Mouse (Mus musculus) spleen, postnatal 36 days (tissue): Measurements from ENCODE around the gene Snupn.
A peak's percentile ranks its signal among the peaks of the same experiment; 100 is the strongest.

Source experiments
- DNase-seq, 2 experiments: peaks; one replicate each; pipeline ENCODE4 v3.0.0; 2022; ENCODE audit warnings: low spot score in 2 of 2, mixed read lengths in 1 of 2

Gene Snupn

GRCm38 (mm10) chr9:57012393-57012792 is 61.7 kb downstream of the Snupn start:
- DNase-seq, result no peak

- DNase-seq, result no peak
Observed at GRCm38 (mm10) chr9:57012895-57013294, 62.2 kb downstream of the Snupn start.

GRCm38 (mm10) chr9:57013756-57014155 is 63.1 kb downstream of the Snupn start:
- no peak for DNase-seq

- DNase-seq, result peak in 1 of 2 experiments; percentile 2
Observed at GRCm38 (mm10) chr9:57014766-57015165, 64.1 kb downstream of the Snupn start.

- no peak for DNase-seq
Observed at GRCm38 (mm10) chr9:57017631-57018030, 67.0 kb downstream of the Snupn start.

GRCm38 (mm10) chr9:57031756-57032155 is 81.1 kb downstream of the Snupn start:
- DNase-seq, result no peak
